Mouse (Mus musculus) c-Kit-positive CD71-negative TER-119-negative erythroid progenitor cells, embryonic 14.5 days (primary cell): ENCODE measurements around the gene Btg1.

Source experiments
- DNase-seq: peaks from one replicate; pipeline ENCODE4 v3.0.0-alpha.2; 2013; ENCODE audit warnings: low read depth

Gene Btg1

GRCm38 (mm10) chr10:96631066-96631711 lies 14.4 kb downstream of the Btg1 start:
- DNase-seq: no peak

GRCm38 (mm10) chr10:96632271-96633144 lies 15.7 kb downstream of the Btg1 start:
- DNase-seq: no peak

- DNase-seq: no peak
Measured at GRCm38 (mm10) chr10:96633145-96633516, 16.3 kb downstream of the Btg1 start.

DNA sequence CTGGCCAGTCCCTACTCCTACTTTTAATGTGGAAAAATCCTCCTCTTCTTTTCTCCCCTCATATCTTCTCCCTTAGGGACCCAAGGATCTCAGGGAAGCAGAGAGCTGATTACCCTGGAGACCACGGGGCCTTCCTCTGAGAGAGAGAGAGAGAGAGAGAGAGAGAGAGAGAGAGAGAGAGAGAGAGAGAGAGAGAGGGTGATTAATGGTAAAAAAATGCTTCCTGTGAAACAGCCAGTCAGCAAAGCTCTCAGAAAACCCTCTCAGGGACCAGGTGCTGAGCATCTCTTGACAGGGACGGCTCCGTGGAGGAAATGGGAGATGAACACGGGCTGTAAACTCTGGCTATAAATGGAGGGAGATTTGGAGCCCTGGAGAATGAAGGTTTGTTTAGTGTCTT lies 18.7 kb downstream of the Btg1 start:
- no peak for DNase-seq

DNA sequence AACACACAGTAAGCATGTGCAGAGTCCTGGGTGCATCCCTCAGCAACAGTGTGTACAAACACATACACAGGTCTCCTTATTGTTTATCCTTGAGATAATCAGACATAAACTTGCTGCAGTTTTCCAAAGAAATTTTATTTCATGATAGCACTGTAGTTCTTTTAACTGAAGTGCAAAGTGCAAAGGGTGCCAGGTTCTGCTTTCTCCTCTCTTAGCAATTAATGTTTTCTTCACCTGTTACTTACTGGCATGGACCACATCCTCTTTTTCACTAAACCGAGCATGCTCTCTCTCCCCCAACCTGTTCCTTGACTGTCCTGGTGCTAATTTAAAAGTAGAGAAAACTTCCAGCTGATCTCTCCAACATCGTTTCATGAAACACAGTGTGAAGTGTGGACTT lies 21.7 kb downstream of the Btg1 start:
- no peak for DNase-seq

DNA sequence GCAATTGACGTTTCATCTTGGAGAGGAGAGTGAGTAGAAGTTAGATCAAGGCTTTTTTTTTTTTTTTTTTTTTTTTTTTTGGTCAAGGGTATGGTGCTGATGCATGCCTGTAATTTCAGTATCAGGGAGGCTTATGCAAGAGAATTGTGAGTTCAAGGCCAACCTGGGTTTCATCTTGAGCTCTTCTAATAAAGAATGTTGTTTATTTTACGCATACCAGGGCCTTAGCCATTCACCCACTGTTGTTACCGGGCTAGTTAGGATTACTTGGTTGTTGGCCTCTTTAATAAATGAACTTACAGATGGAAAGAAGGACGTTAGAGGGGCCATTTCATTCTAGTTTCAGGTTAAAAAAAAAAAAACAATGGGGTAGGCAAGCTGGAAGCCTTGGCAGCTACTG lies 25.2 kb downstream of the Btg1 start:
- no peak for DNase-seq

GRCm38 (mm10) chr10:96642751-96643150 lies 25.9 kb downstream of the Btg1 start:
- DNase-seq: no peak

- DNase-seq: no peak
Measured at GRCm38 (mm10) chr10:96645183-96645582, 28.4 kb downstream of the Btg1 start.

- no peak for DNase-seq
Measured at GRCm38 (mm10) chr10:96646024-96646866, 29.4 kb downstream of the Btg1 start.

DNA sequence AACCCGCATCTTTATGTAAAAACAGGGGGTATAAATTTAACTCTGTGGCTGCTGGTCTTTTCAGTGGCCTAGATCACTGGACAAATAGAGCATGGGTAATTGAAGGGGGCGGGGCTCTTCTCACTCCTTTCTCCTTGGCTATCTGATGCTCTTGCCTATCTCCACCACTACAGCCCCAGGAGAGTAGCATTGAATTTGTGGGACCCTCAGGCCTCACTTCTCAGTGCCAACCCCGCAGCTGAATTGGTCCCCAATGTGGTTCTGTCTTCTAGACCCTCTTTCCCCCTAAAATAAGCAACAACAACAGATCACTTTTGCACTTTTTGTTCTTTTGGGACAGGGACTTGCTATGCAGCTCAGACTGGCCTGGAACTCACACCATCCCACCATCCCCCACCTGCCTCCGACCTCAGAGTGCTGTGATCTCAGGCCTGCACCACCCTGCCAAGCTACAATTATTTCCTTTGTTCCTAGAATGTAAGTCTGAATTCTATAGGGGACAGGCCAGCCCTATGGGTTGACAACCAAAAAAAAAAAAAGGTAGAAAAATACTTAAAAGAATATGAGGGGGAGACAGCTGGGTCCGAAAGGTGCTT lies 30.2 kb downstream of the Btg1 start:
- DNase-seq: no peak

GRCm38 (mm10) chr10:96648161-96648561 lies 31.4 kb downstream of the Btg1 start:
- DNase-seq: no peak

GRCm38 (mm10) chr10:96649524-96649923 lies 32.7 kb downstream of the Btg1 start:
- no peak for DNase-seq

GRCm38 (mm10) chr10:96652372-96652771 lies 35.6 kb downstream of the Btg1 start:
- DNase-seq: no peak

GRCm38 (mm10) chr10:96653030-96653429 lies 36.2 kb downstream of the Btg1 start:
- DNase-seq: no peak

- no peak for DNase-seq
Measured at GRCm38 (mm10) chr10:96654079-96654478, 37.3 kb downstream of the Btg1 start.

DNA sequence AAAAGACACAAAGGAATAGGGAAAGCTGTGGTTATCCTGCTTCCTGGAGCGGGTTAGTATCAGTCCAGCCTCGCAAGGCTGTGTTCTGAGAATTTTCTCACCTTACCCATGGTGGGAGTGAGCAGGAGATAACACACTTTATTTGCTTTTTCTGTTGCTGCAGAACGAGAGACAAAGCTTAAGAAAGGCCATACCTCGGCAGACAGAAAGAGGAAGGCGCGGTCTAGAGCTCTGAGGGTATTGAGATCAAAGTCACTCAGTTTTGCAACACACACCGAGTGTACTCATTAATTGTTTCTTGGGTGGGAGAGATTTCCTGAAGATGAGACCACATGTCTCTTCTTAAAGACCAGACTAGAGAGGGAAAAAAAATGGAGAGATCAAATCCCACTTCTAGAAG lies 37.8 kb downstream of the Btg1 start:
- no peak for DNase-seq

- DNase-seq: no peak
Measured at GRCm38 (mm10) chr10:96655066-96655465, 38.3 kb downstream of the Btg1 start.

DNA sequence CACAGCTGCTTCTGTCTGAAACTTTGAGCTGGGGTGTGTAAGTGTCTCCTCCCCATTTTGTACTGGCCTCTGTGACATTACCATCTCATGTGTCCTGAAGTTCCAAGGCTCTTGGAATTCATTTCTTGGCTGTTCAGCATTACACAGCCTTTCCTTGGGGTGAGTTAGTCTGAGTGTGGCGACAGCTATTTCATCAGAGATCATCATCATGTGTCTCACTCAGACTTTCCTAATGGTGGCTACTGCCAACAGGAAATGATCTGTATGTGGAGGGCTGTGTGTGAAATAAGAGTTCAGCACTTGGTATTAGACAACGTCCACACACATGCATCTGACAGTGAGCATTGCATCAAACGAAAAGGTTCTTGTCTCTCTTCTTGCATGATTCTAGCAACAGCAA lies 39.4 kb downstream of the Btg1 start:
- no peak for DNase-seq

DNA sequence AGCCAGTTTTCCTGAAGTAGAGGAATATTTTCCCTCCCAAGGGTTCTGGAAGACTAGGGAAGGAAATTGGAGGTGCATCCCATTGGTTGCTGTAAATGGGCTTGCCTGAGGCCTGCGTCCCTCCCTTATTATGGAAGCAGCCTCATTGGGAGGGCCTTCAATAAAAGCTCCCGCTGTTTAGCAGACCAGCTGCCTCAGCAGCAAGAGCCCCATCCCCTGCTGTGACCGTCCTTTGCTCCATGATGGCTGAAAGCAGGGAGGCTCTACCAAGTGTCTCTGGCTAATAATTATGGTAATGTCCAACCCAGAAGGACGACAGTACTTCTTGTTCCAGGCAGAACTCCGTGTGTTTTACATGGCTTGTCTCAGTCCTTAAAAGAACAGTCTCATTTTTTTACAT lies 42.1 kb downstream of the Btg1 start:
- DNase-seq: no peak

GRCm38 (mm10) chr10:96660280-96660985 lies 43.6 kb downstream of the Btg1 start:
- DNase-seq: no peak

- DNase-seq: no peak
Measured at GRCm38 (mm10) chr10:96662976-96663375, 46.2 kb downstream of the Btg1 start.
